Mouse (Mus musculus): ENCODE measurements around the gene Higd1c.

- TF ChIP-seq CTCF (IDR thresholded peaks at IDR 0.05; ENCODE audit: extremely low read depth, insufficient read depth, insufficient read length, insufficient replicate concordance) (no peak), POLR2A (IDR thresholded peaks at IDR 0.05; ENCODE audit: low read depth, low read length) (no peak)
Observed at GRCm38 (mm10) chr15:100410918-100411672, 46.8 kb downstream of the Higd1c start.

Measured in spleen, adult 2 months (tissue).